Mouse (Mus musculus): ENCODE data around the gene Wdtc1. TPM values are rescaled to one million over a fixed set of nuclear protein-coding genes. Genes with fewer than 3 reads are reported as not detected.
A peak's percentile ranks its signal among the peaks of the same experiment; 100 is the strongest.

The Wdtc1 gene
- total and polyA plus RNA-seq, 3 experiments = 13.2 to 35.3 TPM; not detected in 1

DNA sequence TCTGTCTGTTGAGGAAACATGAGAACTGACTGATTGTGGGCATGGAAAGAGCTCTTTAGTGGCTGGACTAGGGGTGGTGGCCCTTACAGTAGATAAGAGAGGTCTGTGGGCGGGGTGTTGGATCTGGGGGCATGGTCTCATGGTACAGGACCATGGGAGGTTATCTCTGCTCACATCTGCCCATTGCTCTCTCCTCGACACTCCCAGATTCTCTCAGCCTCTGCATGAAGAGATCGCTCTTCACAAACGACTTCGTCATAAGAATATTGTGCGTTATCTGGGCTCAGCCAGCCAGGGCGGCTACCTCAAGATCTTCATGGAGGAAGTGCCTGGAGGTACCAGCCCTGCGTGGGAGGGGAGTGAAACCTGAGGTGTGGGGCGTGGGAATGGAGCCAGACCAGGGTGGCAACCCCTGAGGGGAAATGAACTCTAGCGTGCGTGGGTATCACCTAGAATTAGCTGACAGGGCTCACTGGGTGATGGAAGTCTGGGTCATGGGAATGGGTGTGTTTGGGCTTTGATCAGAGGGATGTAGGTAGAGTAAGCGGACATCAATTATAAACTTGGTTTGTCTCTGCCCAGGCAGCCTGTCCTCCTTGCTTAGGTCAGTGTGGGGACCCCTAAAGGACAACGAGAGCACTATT, 105.4 kb downstream of the Wdtc1 start:
- Histone ChIP-seq H3K27ac (ENCODE audit: control insufficient read depth, low read depth, low read length) (peak overlapping the region; percentile 98), H3K4me3 (ENCODE audit: control insufficient read depth in 1 of 2, insufficient read depth in 1 of 2, low read depth in 2 of 2, low read length in 2 of 2) (peak overlapping the region in 1 of 2 experiments; percentile 40; a peak in 2 of 4 replicates), H3K4me1 (ENCODE audit: control insufficient read depth in 1 of 2, insufficient read depth in 2 of 2, low read length in 2 of 2) (peaks cover 12 to 68% of the 10 kb centered on the region in 2 experiments), H3K27me3 (ENCODE audit: control insufficient read depth in 1 of 2, insufficient read depth in 2 of 2, low read length in 2 of 2) (no peaks in the 10 kb centered on the region), H3K9ac (ENCODE audit: control insufficient read depth, low read depth, low read length, poor library complexity, severe bottlenecking) (peak overlapping the region; percentile 66), H3K36me3 (ENCODE audit: control insufficient read depth in 1 of 2, insufficient read depth in 2 of 2, low read length in 2 of 2) (peaks cover 0 to 48% of the 10 kb centered on the region in 2 experiments; a peak in 2 of 4 replicates), H3K79me2 (ENCODE audit: control insufficient read depth, insufficient read depth, low read length, poor library complexity) (no peaks in the 10 kb centered on the region; the same call in 1 of the 2 replicates), H3K9me3 (replicated peaks; ENCODE audit: insufficient read depth, low read length) (no peaks in the 10 kb centered on the region)
- peak; percentile 94 for DNase-seq (ENCODE audit: low read depth, low spot score)
- TF ChIP-seq MEF2A (IDR thresholded peaks at IDR 0.05; ENCODE audit: extremely low read depth, insufficient replicate concordance, low read depth, low read length, poor library complexity, severe bottlenecking) = no peak
- no peak for TF ChIP-seq NRF1 (IDR thresholded peaks at IDR 0.05; ENCODE audit: insufficient read depth, low read depth, low read length, poor library complexity, severe bottlenecking)
- TF ChIP-seq MAZ (IDR thresholded peaks at IDR 0.05; ENCODE audit: low read depth, low read length) = peak; percentile 72; the same call in 1 of the 2 replicates
- no peak for TF ChIP-seq ZC3H11A (IDR thresholded peaks at IDR 0.05; ENCODE audit: low read depth, low read length)
- peak; percentile 42; the same call in 1 of the 2 replicates for TF ChIP-seq TBP (IDR thresholded peaks at IDR 0.05; ENCODE audit: low read depth, low read length)
- TF ChIP-seq SIN3A (IDR thresholded peaks at IDR 0.05; ENCODE audit: low read length) = peak; percentile 72
- peak; percentile 91 for TF ChIP-seq TCF12 (IDR thresholded peaks at IDR 0.05; ENCODE audit: low read depth, low read length)
- TF ChIP-seq USF2 (IDR thresholded peaks at IDR 0.05; ENCODE audit: borderline replicate concordance in 1 of 2, insufficient read depth in 1 of 2, low read depth in 1 of 2, low read length in 2 of 2) = no peak
- peak; percentile 53 for TF ChIP-seq MYC (IDR thresholded peaks at IDR 0.05; ENCODE audit: low read depth, low read length)
- TF ChIP-seq ETS1 (IDR thresholded peaks at IDR 0.05; ENCODE audit: low read depth, low read length) = peak; percentile 87
- TF ChIP-seq BHLHE40 (IDR thresholded peaks at IDR 0.05; ENCODE audit: borderline replicate concordance, low read depth, low read length) = peak; percentile 84; the same call in 1 of the 2 replicates
- TF ChIP-seq RCOR1 (IDR thresholded peaks at IDR 0.05; ENCODE audit: low read depth, low read length) = peak; percentile 53; the same call in 1 of the 2 replicates
- TF ChIP-seq GATA1 (IDR thresholded peaks at IDR 0.05; ENCODE audit: low read depth, low read length) = peak; percentile 94
- TF ChIP-seq HCFC1 (IDR thresholded peaks at IDR 0.05; ENCODE audit: low read depth, low read length) = peak; percentile 32; the same call in 1 of the 2 replicates
- TF ChIP-seq ELF1 (IDR thresholded peaks at IDR 0.05; ENCODE audit: low read depth, low read length) = 0 out of 2 replicates have a peak, but pooled peaks have one; percentile 40
- TF ChIP-seq POLR2A (IDR thresholded peaks at IDR 0.05; ENCODE audit: control insufficient read depth in 1 of 2, insufficient read depth in 1 of 2, low read depth in 1 of 2, low read length in 2 of 2, poor library complexity in 1 of 2) = peak in 1 of 2 experiments; percentile 32; a peak in 1 of 4 replicates
- peak; percentile 93 for TF ChIP-seq TAL1 (IDR thresholded peaks at IDR 0.05; ENCODE audit: low read length)
- peak; percentile 87 to 94 for TF ChIP-seq EP300 (IDR thresholded peaks at IDR 0.05; ENCODE audit: low read depth in 1 of 2, low read length in 2 of 2)

All from MEL (cell line).